Mouse (Mus musculus) urinary bladder, adult 18-20 months (tissue): ENCODE measurements around the gene Tmem107.
"Not testable (repeated sequence)": the region's sequence is repeated elsewhere in the genome, so short reads cannot be mapped to it uniquely, and the experiment has no call there.

Experiments
- DNase-seq, 2 experiments: peaks; one replicate each; pipeline ENCODE4 v3.0.0; 2022; ENCODE audit warnings: low spot score in 2 of 2, mixed read lengths in 2 of 2

Gene Tmem107

DNA sequence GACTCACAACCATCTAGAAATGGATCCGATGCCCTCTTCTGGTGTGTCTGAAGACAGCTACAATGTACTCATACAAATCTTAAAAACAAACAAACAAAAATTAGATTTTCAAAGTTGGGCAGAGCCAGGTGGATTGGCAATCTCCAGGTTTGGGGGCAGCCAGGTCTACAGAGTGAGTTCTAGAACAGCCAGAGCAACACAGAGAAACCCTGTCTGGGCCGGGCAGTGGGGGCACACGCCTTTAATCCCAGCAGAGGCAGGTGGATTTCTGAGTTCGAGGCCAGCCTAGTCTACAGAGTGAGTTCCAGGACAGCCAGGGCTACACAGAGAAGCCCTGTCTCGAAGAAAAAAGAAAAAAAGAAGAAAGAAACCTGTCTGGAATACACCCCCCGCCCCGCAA is 23.2 kb downstream of the Tmem107 start:
- not testable (repeated sequence) for DNase-seq

DNA sequence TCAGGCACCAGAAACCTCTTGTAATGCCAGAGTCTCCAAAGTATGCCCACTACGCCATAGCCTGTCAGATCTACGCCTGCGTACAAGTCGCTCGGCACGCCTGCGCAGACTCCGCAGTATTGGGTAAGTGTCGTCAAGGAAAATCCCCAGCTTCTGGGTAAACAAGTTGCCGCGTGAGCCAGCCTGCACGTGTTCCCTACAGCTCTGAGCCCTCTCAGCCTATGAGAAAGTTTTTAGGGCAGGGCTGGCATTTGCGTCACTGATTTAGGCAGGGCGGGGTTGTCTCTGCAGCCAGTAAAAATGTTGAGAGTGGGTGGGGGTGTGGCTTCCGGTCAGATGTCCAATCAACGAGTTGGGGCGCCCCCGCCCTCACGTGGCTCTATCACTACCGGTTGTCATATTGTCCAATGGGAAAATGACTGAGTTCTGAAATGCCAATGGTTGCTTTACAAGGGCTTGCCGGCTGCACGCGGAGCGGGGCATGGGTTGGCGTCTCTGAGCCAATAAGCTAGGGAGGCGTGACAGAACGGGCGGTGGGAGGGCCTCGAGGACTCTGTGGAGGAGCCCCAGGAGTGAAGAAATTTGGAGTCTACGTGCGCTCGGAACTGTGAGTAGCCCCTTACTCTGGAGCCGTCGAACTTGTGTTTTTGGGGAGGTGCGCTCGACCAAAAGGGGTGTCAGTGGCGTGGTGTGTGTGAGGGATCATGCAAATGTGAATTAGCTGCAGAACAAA is 24.3 kb downstream of the Tmem107 start, which contains the start of gene Per1:
Gene Per1 (plus strand): TSS at position 521 of the 733 bp plus-strand sequence.
- peak; percentile 94 to 100 for DNase-seq

DNA sequence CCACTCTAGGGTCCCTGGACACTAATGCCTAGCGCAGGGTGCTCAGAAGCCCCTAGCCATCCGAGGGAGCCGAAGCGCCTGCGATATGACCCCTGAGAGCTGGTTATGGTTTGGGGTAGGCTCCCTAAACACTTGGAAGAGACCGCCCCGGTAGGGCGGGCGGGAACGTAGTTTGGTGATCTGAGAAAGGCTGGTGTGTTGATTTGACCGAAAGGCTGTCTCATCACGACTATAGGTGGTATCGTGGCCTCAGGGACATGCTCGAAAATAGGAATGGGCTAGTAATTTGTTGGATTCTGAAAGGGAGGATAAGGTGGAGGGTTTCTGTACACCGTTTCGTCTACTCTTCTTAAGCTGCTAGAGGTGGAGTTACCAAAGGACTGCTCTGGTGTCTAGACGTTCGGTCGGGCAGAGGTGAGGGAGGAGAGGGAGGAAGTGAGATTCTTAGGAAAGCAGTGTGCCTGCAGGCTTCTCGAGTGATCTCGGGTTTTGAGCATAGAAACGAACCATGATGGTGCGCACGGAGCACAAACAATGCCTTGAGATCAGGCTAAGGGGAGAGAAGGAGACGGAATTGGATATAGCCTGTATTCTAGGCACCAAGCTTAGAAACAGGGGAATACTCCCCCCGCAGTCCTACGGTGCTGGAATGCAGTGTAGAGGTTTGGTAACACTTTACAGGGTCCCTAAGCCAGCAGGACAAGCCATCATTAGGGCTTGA is 25.1 kb downstream of the Tmem107 start:
- no peak for DNase-seq

DNA sequence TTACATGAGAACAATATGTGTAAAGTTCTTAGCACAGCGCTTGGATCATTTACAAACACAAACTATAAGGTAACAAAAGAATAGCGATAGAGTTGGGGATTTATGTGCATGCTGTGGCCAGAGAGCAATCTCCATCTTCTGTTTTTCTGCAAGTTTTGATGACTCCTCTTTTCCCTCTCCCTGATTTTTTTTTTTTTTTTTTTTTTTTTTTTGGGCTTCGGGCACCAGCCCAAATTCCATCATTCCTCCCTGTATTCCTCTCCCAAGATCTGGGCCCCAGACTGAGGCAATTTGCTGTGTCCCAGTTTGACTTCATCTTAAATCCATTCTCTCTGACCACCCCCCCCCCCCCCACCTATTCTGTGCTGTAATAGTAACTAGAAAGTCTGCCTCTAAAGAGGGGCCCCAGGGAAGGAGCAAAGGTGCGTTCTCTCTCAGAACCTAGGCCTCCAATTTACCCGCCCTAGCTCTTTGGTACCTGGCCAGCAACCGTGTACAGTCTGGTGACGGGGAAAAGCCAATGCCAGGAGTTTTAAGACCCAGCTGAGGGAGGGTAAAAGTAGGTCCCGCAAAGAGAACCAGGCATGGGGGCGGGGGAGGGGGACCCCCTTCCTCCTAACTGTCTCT is 25.9 kb downstream of the Tmem107 start:
- no peak for DNase-seq

DNA sequence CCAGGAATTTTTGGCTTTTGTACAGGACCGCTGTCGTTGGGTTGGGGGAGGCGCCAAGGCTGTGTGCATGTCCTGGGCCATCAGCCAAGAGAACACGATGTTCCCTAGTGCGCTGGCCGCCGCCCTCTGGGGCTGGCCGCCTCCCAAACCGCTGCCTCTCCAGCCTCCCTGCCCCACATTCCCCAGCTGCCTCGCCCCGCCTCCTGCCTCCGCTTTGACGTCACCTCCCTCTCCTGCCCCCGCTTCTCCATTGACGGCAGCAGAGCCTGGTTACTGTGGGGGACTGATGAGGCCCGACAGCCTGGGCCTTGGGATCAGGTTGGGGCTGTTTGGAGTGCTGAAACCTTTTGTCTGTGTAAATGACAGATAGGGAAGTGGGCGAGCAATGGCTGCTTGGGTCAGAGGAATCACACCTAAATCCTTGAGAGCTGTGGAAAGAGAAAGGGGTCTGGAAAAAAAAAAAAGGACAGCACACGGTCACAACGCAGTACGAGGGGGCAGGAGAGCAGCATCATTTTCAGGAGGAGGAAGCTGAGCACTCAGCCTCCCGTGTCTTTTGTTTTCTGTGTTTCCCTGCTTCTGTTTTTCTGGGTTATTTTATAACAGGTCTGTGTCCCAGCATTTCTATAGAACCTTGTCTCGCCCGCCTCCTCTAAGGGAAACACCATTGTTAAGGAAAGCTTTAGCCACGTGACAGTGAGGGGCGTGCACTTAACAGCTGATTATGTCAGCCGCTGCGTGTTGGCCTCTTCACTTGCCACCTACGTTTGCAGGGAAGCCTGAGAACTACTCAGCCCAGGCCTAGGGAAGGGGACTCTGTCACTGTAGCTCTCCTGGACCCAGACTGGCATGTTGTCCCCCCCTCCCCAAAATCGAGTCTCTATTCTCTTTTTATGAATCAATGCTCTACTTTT is 26.6 kb downstream of the Tmem107 start:
- DNase-seq: peak; percentile 94 to 100

DNA sequence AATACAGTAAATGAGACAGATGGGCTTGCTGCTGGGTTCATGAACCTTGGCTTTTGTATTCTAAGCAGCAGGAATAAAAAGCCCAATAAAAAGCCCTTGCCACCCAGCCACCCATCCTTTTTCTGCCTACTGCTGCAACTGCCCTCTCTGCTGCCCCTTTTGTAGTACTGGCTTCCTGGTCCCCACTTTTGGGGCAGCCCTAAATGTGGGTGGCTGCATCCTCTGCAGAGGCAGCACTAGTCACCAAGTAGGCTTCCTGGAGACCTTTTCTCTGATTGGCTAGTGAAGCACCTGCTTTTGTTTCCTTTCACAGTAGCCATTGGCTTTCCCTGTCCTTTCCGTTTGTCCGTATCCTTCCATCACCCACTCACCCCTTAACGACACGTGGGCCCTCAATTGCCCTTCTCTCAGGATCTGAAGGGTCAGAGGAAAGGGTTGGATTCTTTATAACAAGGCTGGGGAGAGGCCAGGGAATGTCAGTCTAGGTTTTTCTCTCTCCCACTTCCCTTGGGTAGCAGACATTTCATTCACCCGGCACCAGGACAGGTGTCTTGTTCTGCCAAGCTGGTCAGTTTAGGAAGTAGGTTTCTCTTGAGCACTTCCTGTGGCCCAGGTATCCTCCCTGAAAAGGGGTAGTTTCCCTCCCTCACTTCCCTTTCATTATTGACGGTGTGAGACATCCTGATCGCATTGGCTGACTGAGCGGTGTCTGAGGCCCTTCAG is 27.6 kb downstream of the Tmem107 start:
- no peak for DNase-seq

DNA sequence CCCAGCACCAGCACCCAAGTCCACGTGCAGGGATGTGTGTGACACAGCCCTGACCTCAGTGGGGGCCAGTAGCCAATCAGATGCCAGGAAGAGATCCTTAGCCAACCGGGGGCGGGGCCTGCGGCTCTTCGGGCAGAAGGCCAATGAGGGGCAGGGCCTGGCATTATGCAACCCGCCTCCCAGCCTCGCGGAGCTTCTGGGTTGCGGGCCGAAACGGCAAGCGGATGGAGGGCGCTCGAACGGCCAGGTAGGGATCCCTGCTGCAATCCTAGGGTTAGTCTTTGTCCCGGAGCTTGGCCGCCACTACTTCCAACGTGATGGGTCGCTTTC is 28.1 kb downstream of the Tmem107 start:
- DNase-seq: peak; percentile 96 to 97

DNA sequence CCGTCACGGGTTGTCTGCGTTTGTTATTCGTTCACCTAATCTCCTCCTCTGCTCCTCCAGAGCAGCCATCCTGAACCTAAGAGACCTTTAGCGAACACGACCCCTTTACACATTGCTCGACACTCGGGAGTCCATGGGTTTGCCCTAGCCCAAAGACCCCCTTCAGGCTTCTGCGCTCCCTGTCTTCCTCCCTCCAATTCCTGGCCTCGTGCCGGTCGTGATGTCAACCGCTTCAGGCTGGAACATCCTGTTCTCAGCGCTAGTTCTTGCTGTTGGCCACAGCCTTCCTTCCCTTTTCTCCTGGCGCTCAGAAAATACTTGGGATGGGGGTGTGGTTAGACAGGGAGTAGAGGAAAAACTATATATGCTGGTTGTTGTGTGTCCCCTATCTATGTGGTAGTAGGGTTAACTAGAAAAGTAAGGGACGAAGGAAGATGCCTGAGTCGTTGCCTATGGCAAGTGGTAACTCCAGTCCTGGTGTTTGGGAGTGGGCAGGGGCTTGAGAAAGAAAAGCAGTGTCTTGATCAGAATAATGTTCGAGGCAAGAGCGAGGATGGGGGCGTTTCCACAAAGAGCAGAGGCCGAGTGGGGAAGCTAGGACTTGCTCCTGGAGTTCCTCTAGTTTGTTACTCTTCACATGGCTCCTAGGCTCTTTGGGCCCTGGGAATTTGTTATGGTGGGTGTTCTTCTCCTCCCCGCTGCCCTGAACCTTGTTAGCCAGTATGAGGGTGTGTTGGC is 28.7 kb downstream of the Tmem107 start:
- DNase-seq: peak in 1 of 2 experiments; percentile 75

DNA sequence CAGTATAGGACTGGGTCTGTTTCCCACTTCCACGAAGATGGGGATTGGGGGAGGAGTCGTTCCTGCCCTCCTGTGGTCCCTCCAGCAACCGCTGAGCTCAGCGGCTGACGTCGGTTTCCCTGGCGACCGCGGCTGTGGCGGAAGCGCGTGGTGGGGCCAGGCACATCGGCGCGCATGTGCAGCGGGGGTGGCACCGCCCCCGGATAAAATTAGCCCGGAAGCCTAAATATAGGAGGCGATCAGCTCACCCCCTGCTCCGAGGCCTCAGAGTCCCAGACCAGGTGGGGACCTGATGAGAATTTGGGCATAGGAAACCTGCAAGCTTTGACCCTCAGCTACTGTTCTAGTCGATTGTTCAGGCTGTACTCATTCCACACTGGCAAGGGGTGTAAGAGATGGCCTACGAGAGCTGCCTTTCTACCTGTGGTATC is 29.3 kb downstream of the Tmem107 start:
- peak; percentile 76 to 90 for DNase-seq

DNA sequence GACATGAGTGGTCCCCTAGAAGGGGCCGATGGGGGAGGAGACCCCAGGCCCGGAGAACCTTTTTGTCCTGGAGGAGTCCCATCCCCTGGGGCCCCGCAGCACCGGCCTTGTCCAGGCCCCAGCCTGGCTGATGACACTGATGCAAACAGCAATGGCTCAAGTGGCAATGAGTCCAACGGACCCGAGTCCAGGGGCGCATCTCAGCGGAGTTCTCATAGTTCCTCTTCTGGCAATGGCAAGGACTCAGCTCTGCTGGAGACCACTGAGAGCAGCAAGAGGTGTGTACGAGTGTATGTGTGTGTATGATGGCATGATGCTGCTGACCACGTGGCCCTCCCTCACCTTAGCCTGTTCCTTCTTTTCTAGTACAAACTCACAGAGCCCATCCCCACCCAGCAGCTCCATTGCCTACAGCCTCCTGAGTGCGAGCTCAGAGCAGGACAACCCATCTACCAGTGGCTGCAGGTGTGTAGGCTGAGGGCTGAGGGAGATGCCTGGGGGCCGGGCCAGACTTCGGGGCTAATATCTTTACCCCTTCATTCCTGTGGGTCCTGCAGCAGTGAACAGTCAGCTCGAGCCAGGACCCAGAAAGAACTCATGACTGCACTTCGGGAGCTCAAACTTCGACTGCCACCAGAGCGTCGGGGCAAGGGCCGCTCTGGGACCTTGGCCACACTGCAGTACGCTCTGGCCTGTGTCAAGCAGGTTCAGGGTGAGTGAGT is 30.2 kb downstream of the Tmem107 start:
- no peak for DNase-seq

DNA sequence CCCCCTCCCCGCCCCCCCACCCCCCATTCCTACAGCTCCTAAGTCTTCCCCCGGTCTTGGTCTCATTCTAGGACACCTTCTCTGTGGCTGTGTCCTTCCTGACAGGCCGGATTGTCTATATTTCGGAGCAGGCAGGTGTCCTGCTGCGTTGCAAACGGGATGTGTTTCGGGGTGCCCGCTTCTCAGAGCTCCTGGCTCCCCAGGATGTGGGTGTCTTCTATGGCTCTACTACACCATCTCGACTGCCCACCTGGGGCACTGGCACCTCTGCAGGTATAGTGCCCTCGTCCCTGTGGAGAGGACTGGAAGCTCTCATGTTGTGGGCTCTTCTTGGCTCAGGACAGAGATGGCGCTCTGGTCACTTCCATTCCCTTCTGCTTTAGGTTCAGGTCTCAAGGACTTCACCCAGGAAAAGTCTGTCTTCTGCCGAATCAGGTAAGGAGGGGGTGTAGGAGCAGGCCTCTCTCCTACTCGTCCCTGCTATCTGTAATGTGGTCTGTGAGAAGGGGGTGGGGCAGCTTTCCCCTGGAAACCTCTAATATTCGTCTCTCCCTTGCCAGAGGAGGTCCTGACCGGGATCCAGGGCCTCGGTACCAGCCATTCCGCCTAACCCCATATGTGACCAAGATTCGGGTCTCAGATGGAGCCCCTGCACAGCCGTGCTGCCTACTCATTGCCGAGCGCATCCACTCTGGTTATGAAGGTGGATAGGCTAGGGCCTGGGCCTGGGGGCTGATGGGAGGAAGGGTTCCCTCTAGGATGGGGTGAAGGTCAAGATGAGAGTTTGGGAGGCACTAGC is 31.2 kb downstream of the Tmem107 start:
- DNase-seq: no peak

DNA sequence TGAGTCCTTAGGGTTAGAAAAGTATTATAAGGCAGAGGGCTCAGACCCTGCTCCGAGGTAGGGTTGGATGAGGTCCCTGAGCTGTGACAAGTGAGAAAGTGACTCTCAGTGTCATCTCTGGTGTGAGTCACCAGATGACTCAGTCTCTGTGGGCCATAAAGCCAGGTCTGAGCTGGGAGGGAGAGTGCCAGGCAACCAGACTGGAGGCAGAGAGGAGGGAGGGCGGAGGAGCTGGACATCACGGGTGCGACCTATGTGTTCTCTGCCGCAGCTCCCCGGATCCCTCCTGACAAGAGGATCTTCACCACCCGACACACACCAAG is 31.8 kb downstream of the Tmem107 start:
- no peak for DNase-seq

DNA sequence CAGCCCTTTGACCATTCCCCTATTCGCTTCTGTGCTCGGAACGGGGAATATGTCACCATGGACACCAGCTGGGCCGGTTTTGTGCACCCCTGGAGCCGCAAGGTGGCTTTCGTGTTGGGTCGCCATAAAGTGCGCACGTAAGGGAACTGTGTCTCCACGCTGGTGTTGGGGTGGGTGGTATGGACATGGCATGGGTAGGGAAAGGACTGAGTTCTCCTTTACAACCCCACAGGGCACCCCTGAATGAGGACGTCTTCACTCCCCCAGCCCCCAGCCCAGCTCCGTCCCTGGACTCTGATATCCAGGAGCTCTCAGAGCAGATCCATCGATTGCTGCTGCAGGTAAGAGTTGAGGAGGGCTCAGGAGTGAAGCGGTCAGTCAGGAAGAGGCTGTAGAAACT is 32.5 kb downstream of the Tmem107 start:
- DNase-seq: no peak

DNA sequence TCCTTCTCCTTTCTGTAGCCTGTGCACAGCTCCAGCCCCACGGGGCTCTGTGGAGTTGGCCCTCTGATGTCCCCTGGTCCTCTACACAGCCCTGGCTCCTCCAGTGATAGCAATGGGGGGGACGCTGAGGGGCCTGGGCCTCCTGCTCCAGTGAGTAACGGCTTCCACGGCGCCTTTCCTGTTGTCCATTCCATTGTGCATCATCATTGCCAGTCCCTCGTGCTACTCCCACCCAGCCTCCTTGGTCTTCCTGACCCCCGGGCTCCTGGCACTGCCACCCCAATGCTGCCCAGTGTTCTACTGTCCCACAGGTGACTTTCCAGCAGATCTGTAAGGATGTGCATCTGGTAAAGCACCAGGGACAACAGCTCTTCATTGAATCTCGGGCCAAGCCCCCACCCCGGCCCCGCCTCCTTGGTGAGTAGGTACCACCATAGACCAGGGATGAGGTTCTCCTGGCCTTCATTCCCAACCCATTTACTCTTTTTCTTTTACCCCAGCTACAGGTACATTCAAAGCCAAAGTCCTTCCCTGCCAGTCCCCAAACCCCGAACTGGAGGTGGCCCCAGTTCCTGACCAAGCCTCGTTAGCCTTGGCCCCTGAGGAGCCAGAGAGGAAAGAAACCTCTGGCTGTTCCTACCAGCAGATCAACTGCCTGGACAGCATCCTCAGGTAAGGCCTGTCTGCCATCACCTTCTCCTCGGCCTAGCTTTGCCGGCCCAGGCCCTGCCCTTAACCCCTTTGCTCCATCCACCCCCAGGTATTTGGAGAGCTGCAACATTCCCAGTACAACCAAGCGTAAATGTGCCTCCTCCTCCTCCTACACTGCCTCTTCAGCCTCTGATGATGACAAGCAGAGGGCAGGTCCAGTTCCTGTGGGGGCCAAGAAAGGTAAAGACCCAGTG is 33.2 kb downstream of the Tmem107 start:
- DNase-seq: no peak

DNA sequence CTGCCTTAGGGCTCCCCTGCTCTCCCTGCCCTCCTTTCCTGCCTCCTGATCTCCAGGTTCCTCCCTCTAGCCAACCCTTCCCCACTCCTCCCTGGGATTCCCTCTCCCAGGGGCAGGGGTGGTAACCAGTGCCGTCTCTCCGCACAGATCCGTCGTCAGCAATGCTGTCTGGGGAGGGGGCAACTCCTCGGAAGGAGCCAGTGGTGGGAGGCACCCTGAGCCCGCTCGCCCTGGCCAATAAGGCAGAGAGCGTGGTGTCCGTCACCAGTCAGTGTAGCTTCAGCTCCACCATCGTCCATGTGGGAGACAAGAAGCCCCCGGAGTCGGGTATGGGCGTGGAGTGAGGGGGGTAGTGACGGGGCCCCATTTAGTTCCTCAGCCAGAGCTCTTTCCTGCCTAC is 33.9 kb downstream of the Tmem107 start:
- no peak for DNase-seq

DNA sequence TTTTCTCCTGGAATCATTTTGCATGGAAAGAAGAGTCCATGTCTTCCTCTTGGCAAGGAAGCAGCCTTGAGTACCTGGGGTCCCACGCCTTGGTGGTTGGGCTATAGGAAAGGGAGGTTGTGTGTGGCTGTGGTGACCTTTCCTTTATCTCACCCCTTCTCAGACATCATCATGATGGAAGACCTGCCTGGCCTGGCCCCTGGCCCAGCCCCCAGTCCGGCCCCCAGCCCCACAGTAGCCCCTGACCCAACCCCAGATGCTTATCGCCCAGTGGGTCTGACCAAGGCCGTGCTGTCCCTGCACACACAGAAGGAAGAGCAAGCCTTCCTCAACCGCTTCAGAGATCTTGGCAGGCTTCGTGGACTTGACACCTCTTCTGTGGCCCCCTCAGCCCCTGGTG is 34.6 kb downstream of the Tmem107 start:
- DNase-seq: no peak

DNA sequence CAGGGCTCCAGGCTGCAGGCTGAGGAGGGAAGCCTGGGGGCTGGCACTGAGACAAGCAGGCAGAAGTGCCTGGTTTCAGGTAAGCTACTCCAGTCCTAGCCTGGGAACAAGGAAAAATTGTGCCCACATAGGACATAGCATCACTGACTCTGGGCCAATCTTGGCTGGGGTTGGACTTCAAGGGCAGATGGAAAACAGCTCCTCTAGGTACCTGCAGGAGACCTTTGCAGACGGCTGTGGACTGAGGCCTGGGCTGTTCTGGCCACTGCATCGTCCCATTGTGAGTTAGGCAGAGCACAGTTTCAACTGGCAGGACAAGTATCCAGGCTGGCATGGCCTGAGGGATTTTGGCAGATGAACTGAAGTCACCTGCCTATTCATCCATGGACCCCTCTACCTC is 35.2 kb downstream of the Tmem107 start:
- DNase-seq: no peak

DNA sequence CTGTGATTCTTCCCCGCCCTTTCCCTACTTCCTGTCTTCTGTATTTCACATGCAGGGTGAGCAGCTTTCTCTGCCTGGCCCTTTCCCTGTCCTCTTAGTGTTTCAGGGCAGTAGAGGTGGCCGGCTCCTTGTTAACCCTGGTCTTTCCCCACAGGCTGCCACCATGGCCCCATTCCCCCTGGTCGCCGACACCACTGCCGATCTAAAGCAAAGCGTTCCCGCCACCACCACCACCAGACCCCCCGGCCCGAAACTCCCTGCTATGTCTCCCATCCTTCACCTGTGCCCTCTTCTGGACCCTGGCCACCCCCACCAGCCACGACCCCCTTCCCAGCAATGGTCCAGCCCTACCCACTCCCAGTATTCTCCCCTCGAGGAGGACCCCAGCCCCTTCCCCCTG is 35.7 kb downstream of the Tmem107 start:
- DNase-seq: no peak
